Comparison of ENCODE assay signal across 13 mouse cellular contexts in the genomic region with DNA sequence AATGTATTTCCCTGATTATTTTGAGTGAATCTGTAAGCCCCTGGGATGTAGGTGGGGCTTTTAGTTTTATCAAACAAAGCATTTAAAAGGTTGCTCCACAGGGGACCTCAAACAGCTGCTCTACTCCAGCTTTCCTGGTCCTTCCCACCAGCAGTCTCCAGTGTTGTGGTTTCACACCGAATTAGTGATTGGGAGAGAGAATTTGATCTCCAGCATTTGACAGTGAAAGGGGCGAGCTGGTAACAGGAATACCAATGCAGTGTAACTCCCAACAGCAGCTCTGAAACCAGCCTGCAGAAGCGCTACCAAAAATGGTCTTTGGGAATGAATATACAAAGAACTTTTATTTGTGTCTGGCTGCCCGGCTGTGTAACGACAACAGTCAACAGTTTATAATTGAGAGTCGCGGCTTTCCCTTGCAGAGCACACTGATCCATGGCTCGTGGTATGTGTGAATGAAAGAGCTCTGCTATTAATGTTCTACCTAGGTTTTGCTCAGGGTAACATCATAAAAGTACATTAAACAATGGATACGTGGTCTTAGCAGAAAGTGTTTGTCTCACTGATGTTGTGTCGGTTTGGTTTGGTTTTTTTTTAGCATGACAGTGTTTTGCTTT.
DNase-seq lines count a peak whose midpoint lies in the region; ATAC-seq and TF ChIP-seq lines count a peak whose summit lies in the region.
"Had no signal": no experiment of that assay in that cellular context is flagged by ENCODE, and none has a peak within 500 bp of the region (broad histone marks: within the 10 kb centered on the region; RNA-seq: fewer than 3 reads in every experiment).

No protein-coding gene starts in this region.

- peak; percentile 69 for DNase-seq in lung, embryonic 14.5 days
- DNase-seq in lung, adult 18-20 months = no peak
- peak; percentile 20 for DNase-seq in embryo, embryonic 9.5 days (ENCODE audit: extremely low spot score)
- no peak for DNase-seq in frontal cortex, postnatal 10 days (ENCODE audit: low spot score in 2 of 2)
- no peak for DNase-seq in kidney, adult 2 months
- DNase-seq: adrenal gland, postnatal 14 days; cerebellum, postnatal 14 days; gastrocnemius, postnatal 25 days; kidney, adult 8-10 months had no signal

- H3K4me2 ChIP-seq in lung, embryonic 14.5 days = peak overlapping the region; percentile 32; the same call in 1 of the 2 replicates
- H3K4me2 ChIP-seq in hindbrain, embryonic 16.5 days (ENCODE audit: low read length) = peak overlapping the region; percentile 17; the same call in 1 of the 2 replicates
- H3K4me2 ChIP-seq in neural tube, embryonic 13.5 days = peak overlapping the region; percentile 25; the same call in 1 of the 2 replicates
- H3K4me2 ChIP-seq in heart, embryonic 11.5 days = no peak overlapping the region

- peaks cover 8% of the 10 kb centered on the region for H3K4me1 ChIP-seq in lung, embryonic 14.5 days (ENCODE audit: insufficient read depth)
- peaks cover 4% of the 10 kb centered on the region for H3K4me1 ChIP-seq in hindbrain, embryonic 16.5 days (ENCODE audit: control insufficient read depth, insufficient read depth, low read depth, low read length)
- peaks cover 16% of the 10 kb centered on the region for H3K4me1 ChIP-seq in neural tube, embryonic 13.5 days (replicated peaks)
- H3K4me1 ChIP-seq in kidney, adult 2 months (ENCODE audit: control insufficient read depth, insufficient read depth, low read length) = no peaks in the 10 kb centered on the region
- H3K4me1 ChIP-seq in heart, embryonic 11.5 days (ENCODE audit: control insufficient read depth, insufficient read depth, low read length) = no peaks in the 10 kb centered on the region

- no peaks in the 10 kb centered on the region for H3K27me3 ChIP-seq in lung, embryonic 14.5 days (ENCODE audit: insufficient read depth, low read length)
- no peaks in the 10 kb centered on the region for H3K27me3 ChIP-seq in hindbrain, embryonic 16.5 days (replicated peaks; ENCODE audit: control insufficient read depth, insufficient read depth, low read length)
- H3K27me3 ChIP-seq in neural tube, embryonic 13.5 days = peaks cover 10% of the 10 kb centered on the region
- H3K27me3 ChIP-seq in kidney, adult 2 months (replicated peaks; ENCODE audit: control insufficient read depth, insufficient read depth, low read length) = no peaks in the 10 kb centered on the region
- H3K27me3 ChIP-seq in heart, embryonic 11.5 days (ENCODE audit: control insufficient read depth, insufficient read depth, low read length) = no peaks in the 10 kb centered on the region
- H3K27me3 ChIP-seq: CH12.LX had no signal

- WGBS in lung, embryonic 14.5 days = 19% methylated on average over 10 of the region's 10 CpGs
- 13% methylated on average over 10 of the region's 10 CpGs for WGBS in hindbrain, embryonic 16.5 days
- 7% methylated on average over 10 of the region's 10 CpGs for WGBS in neural tube, embryonic 13.5 days
- 52% methylated on average over 10 of the region's 10 CpGs for WGBS in kidney, adult 2 months
- 18% methylated on average over 10 of the region's 10 CpGs for WGBS in heart, embryonic 11.5 days (ENCODE audit: insufficient replicate concordance)

- no peak for ATAC-seq in lung, embryonic 14.5 days (ENCODE audit: insufficient read depth)
- peak; percentile 30; the same call in 1 of the 2 replicates for ATAC-seq in hindbrain, embryonic 16.5 days
- no peak for ATAC-seq in neural tube, embryonic 13.5 days (ENCODE audit: low read depth)
- no peak for ATAC-seq in heart, embryonic 11.5 days (replicated peaks; ENCODE audit: insufficient number of reproducible peaks, low FRiP score, low TSS enrichment)

- no peak overlapping the region for H3K9ac ChIP-seq in lung, embryonic 14.5 days
- no peak overlapping the region for H3K9ac ChIP-seq in hindbrain, embryonic 16.5 days (ENCODE audit: low read depth, low read length)
- no peak overlapping the region for H3K9ac ChIP-seq in neural tube, embryonic 13.5 days
- H3K9ac ChIP-seq in heart, embryonic 11.5 days (ENCODE audit: low read depth, low read length) = no peak overlapping the region

- TF ChIP-seq POLR2A in kidney, adult 2 months (IDR thresholded peaks at IDR 0.05; ENCODE audit: low read depth, low read length) = no peak

- peak overlapping the region; percentile 69 for H3K27ac ChIP-seq in lung, embryonic 14.5 days (ENCODE audit: low read depth)
- H3K27ac ChIP-seq in hindbrain, embryonic 16.5 days (ENCODE audit: low read depth, low read length) = no peak overlapping the region
- no peak overlapping the region for H3K27ac ChIP-seq in neural tube, embryonic 13.5 days (replicated peaks)
- H3K27ac ChIP-seq in kidney, adult 2 months (ENCODE audit: insufficient read depth, low read depth, low read length) = no peak overlapping the region
- no peak overlapping the region for H3K27ac ChIP-seq in heart, embryonic 11.5 days (ENCODE audit: low read depth, low read length)

- no peaks in the 10 kb centered on the region for H3K36me3 ChIP-seq in lung, embryonic 14.5 days (ENCODE audit: insufficient read depth)
- H3K36me3 ChIP-seq in hindbrain, embryonic 16.5 days (ENCODE audit: control insufficient read depth, insufficient read depth, low read length) = no peaks in the 10 kb centered on the region
- no peaks in the 10 kb centered on the region for H3K36me3 ChIP-seq in neural tube, embryonic 13.5 days
- H3K36me3 ChIP-seq in kidney, adult 2 months (ENCODE audit: control insufficient read depth, insufficient read depth, low read length) = peaks cover 7% of the 10 kb centered on the region
- H3K36me3 ChIP-seq in heart, embryonic 11.5 days (ENCODE audit: control insufficient read depth, insufficient read depth, low read length) = no peaks in the 10 kb centered on the region

- H3K9me3 ChIP-seq in lung, embryonic 14.5 days (ENCODE audit: low read depth, low read length) = no peaks in the 10 kb centered on the region
- H3K9me3 ChIP-seq in hindbrain, embryonic 16.5 days (ENCODE audit: control insufficient read depth, low read length) = no peaks in the 10 kb centered on the region
- H3K9me3 ChIP-seq in neural tube, embryonic 13.5 days = no peaks in the 10 kb centered on the region
- no peaks in the 10 kb centered on the region for H3K9me3 ChIP-seq in heart, embryonic 11.5 days (replicated peaks; ENCODE audit: control insufficient read depth, low read length)

- no peak for TF ChIP-seq CTCF in lung, embryonic 14.5 days (IDR thresholded peaks at IDR 0.05; ENCODE audit: low read depth)
- no peak for TF ChIP-seq CTCF in kidney, adult 2 months (conservative IDR thresholded peaks at IDR 0.05; ENCODE audit: insufficient read depth, insufficient read length, low read depth, low read length)

- H3K4me3 ChIP-seq in lung, embryonic 14.5 days (ENCODE audit: low read depth, low read length) = no peak overlapping the region
- no peak overlapping the region for H3K4me3 ChIP-seq in hindbrain, embryonic 16.5 days (ENCODE audit: low read length)
- no peak overlapping the region for H3K4me3 ChIP-seq in neural tube, embryonic 13.5 days
- no peak overlapping the region for H3K4me3 ChIP-seq in kidney, adult 2 months (ENCODE audit: insufficient read depth, low read depth, low read length)
- H3K4me3 ChIP-seq in heart, embryonic 11.5 days (ENCODE audit: low read depth, low read length) = no peak overlapping the region

Comparison
In these comparisons a context has a peak if more than half of its experiments do, and no peak if none do; other contexts are left out.
1. DNase-seq: peak in lung, embryonic 14.5 days (single experiment) and embryo, embryonic 9.5 days (single experiment); none in lung, adult 18-20 months (0 of 2), frontal cortex, postnatal 10 days (0 of 2) and kidney, adult 2 months (single experiment).